Mouse (Mus musculus) liver, adult 2 months (tissue): Measurements from ENCODE around the gene Slc22a17. TPM values are rescaled to one million over a fixed set of nuclear protein-coding genes. Genes with fewer than 3 reads are reported as not detected.

Source experiments
- DNase-seq: peaks from one replicate; pipeline ENCODE4 v3.0.0-alpha.2; 2011; ENCODE audit warnings: low read depth, low spot score; ENCODE audit errors: extremely low read depth
- H3K27ac ChIP-seq: fragments of 200-500 bp; replicated peaks from 2 replicates; pipeline ENCODE4 v1.5.1; 2012; ENCODE audit warnings: low read depth, mild to moderate bottlenecking, control low read depth, inconsistent platforms, low read length; ENCODE audit not compliant: insufficient read depth
- H3K27me3 ChIP-seq: fragments of 200-500 bp; 2 replicates; pipeline ENCODE4 v1.6.1; 2012; ENCODE audit warnings: mild to moderate bottlenecking, moderate library complexity, low read length, inconsistent platforms; ENCODE audit not compliant: control insufficient read depth, insufficient read depth
- H3K36me3 ChIP-seq: fragments of 200-500 bp; 2 replicates; pipeline ENCODE4 v1.6.1; 2012; ENCODE audit warnings: low read length, inconsistent platforms; ENCODE audit not compliant: control insufficient read depth, insufficient read depth
- H3K4me1 ChIP-seq: fragments of 200-500 bp; 2 replicates; pipeline ENCODE4 v1.6.1; 2011; ENCODE audit warnings: low read length; ENCODE audit not compliant: control insufficient read depth, insufficient read depth
- H3K4me3 ChIP-seq: fragments of 200-500 bp; 2 replicates; pipeline ENCODE4 v1.5.1; 2011; ENCODE audit warnings: low read depth, mild to moderate bottlenecking, control low read depth, low read length, moderate library complexity; ENCODE audit not compliant: insufficient read depth
- H3K79me2 ChIP-seq: fragments of 200-500 bp; 2 replicates; pipeline ENCODE4 v1.6.1; 2012; ENCODE audit warnings: inconsistent platforms, mild to moderate bottlenecking, low read length, moderate library complexity; ENCODE audit not compliant: control insufficient read depth, insufficient read depth
- H3K9ac ChIP-seq: fragments of 200-500 bp; 2 replicates; pipeline ENCODE4 v1.6.1; 2012; ENCODE audit warnings: low read depth, mild to moderate bottlenecking, control low read depth, inconsistent platforms, low read length
- CTCF ChIP-seq: fragments of 200-500 bp; IDR thresholded peaks from 2 replicates; pipeline ENCODE4 v1.5.1; 2011; ENCODE audit warnings: low read depth, low read length, control low read depth
- POLR2A ChIP-seq: fragments of 200-500 bp; IDR thresholded peaks from 2 replicates; pipeline ENCODE4 v1.6.1; 2011; ENCODE audit warnings: low read length, control low read depth; ENCODE audit not compliant: insufficient read depth; ENCODE audit errors: extremely low read depth
- WGBS: fragments of 180-500 bp; shearing (Covaris S2); methylation state at CpG from one replicate; pipeline ENCODE4 v1.1.7; 2018; 5-methylcytosine and 5-hydroxymethylcytosine counted together
- polyA plus RNA-seq: library from polyadenylated mRNA; depleted of rRNA; stranded (reverse); fragments of >200 nt; gene quantifications from 2 replicates; pipeline ENCODE4 v1.2.3, GENCODE M21; 2012
- total RNA-seq: library from RNA; depleted of rRNA; stranded (reverse); fragments of >200 nt; gene quantifications from 2 replicates; pipeline ENCODE4 v1.2.3, GENCODE M21; 2014

Slc22a17 gene
- total and polyA plus RNA-seq, 2 experiments: 0.46 to 2.7 TPM

- H3K9ac ChIP-seq: no peak overlapping the region
- no peak for TF ChIP-seq POLR2A
- no peak for TF ChIP-seq CTCF
- H3K4me3 ChIP-seq: no peak overlapping the region
- no peak for DNase-seq
- no peaks in the 10 kb centered on the region for H3K27me3 ChIP-seq
- 87% methylated on average over 8 of the region's 8 CpGs for WGBS
- no peaks in the 10 kb centered on the region for H3K4me1 ChIP-seq
- no peaks in the 10 kb centered on the region for H3K36me3 ChIP-seq
- H3K79me2 ChIP-seq: no peaks in the 10 kb centered on the region
- no peak overlapping the region for H3K27ac ChIP-seq
Measured at GRCm38 (mm10) chr14:54942479-54942878, 29.5 kb upstream of the Slc22a17 start.

- Histone ChIP-seq H3K4me1 (no peaks in the 10 kb centered on the region), H3K79me2 (no peaks in the 10 kb centered on the region), H3K27ac (no peak overlapping the region), H3K36me3 (no peaks in the 10 kb centered on the region), H3K4me3 (no peak overlapping the region), H3K9ac (no peak overlapping the region), H3K27me3 (no peaks in the 10 kb centered on the region)
- TF ChIP-seq POLR2A (no peak), CTCF (no peak)
- no peak for DNase-seq
- WGBS: 44% methylated on average over 13 of the region's 13 CpGs
Measured at GRCm38 (mm10) chr14:54941024-54941978, 28.4 kb upstream of the Slc22a17 start.

DNA sequence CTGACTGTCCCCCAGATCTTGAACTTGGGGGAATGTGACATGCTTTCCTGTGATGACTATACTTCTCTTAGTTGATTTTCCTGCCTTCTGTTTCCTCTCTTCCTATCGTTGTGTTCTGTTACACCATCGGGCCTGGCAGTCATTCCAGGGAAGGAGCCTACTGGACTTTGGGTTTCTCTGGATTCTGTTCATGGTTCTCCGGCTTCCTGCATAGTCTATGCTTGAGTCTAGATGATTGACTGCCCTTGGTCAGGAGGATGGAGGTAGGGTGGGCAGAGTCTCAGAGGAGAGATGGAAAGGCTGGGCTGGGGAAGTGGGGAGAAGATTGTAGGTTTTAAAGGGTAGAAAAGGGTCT is 27.2 kb upstream of the Slc22a17 start:
- H3K4me3 ChIP-seq: no peak overlapping the region
- H3K4me1 ChIP-seq: no peaks in the 10 kb centered on the region
- H3K9ac ChIP-seq: no peak overlapping the region
- H3K36me3 ChIP-seq: no peaks in the 10 kb centered on the region
- H3K27ac ChIP-seq: no peak overlapping the region
- 69% methylated on average over 3 of the region's 3 CpGs for WGBS
- no peaks in the 10 kb centered on the region for H3K79me2 ChIP-seq
- TF ChIP-seq CTCF: no peak
- TF ChIP-seq POLR2A: no peak
- no peak for DNase-seq
- H3K27me3 ChIP-seq: no peaks in the 10 kb centered on the region

DNA sequence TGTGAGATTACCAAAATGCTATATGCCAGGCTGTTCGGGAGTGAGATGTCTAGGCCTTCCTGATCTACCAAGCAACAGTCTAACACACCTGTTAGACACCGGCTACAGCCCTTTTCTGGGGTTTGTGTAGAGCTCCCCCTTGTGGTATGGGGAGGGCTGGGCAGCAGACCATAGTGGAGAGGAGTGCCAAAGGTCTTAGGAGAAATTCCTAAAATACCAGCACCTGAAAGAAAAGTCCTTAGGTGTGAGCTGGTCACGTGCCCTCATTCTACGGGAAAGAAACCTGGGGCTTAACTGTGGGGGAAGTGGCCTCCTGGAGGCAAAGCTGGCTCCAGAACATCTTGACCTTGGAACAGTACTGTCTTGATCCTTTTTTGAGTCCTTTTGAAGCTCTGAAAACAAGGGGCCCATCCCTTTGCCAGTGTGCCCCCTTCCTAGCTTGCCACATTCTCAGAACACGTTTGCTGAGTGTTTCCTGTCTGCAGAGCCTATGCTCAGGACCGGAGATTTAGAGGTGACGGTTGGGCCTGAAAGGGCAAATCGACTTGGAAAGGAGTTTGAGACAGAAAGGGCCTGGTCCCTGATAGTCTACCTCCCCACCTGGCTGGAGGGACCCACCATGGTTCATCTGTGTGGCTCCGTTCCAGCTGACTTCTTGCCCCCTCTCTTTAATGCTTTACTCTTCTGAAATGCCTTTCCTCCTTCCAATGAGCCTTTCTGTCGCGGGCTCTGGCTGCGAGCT is 26.7 kb upstream of the Slc22a17 start:
- Histone ChIP-seq H3K9ac (no peak overlapping the region), H3K4me3 (no peak overlapping the region), H3K36me3 (no peaks in the 10 kb centered on the region), H3K79me2 (no peaks in the 10 kb centered on the region), H3K27me3 (no peaks in the 10 kb centered on the region), H3K27ac (no peak overlapping the region), H3K4me1 (no peaks in the 10 kb centered on the region)
- 54% methylated on average over 12 of the region's 12 CpGs for WGBS
- TF ChIP-seq CTCF (peak; percentile 85), POLR2A (no peak)
- DNase-seq: peak; percentile 45

- Histone ChIP-seq H3K9ac (no peak overlapping the region), H3K4me1 (no peaks in the 10 kb centered on the region), H3K36me3 (no peaks in the 10 kb centered on the region), H3K27me3 (no peaks in the 10 kb centered on the region), H3K27ac (no peak overlapping the region), H3K4me3 (no peak overlapping the region), H3K79me2 (no peaks in the 10 kb centered on the region)
- TF ChIP-seq POLR2A (no peak), CTCF (no peak)
- 76% methylated on average over 15 of the region's 15 CpGs for WGBS
- DNase-seq: no peak
Measured at GRCm38 (mm10) chr14:54938431-54939219, 25.7 kb upstream of the Slc22a17 start.
